Mouse (Mus musculus): ENCODE data around the gene Slc25a47.

DNA sequence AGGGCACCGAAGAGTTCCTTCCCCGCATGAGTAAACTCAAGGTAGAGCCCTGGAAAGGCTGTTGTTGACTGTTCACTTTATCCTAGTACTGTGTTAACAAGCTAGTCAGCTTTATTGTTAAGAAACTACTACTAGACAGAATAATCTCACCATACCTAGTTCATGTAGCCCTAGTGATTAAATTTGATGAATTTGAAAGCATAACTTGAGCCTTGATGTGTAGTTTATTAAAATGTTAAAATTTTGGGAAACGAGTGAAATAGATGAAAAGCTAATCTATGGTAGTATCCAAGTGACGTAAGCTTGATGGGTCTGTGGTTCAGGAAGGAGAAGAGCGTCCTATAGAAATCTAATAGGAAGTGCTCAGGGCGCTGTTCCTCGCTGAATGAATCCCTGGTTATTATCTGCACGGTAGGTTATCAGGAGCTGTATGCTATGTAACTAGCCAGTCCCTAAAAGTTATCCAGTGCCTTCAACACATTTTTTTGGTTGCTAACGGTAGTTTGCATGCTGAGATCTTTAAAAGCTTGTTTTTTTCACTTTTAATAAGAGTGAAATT lies 40.8 kb upstream of the Slc25a47 start:
- no peak for TF ChIP-seq POLR2A (IDR thresholded peaks at IDR 0.05; ENCODE audit: insufficient read length, low read depth)
- TF ChIP-seq MAX (IDR thresholded peaks at IDR 0.05; ENCODE audit: low read depth), result no peak
- no peak for TF ChIP-seq E2F4 (IDR thresholded peaks at IDR 0.05; ENCODE audit: insufficient read depth)
- no peak for TF ChIP-seq TCF12 (IDR thresholded peaks at IDR 0.05; ENCODE audit: insufficient read depth, poor library complexity, severe bottlenecking)
- TF ChIP-seq CEBPB (IDR thresholded peaks at IDR 0.05; ENCODE audit: insufficient read depth, poor library complexity, severe bottlenecking), result no peak

Data from myocyte (in vitro differentiated cells).